ENCODE assay signal across 25 mouse cellular contexts in genomic region chr6:118045180-118045579, GRCm38 (mm10). TPM values are rescaled to one million over a fixed set of nuclear protein-coding genes. Genes with fewer than 3 reads are reported as not detected.
DNase-seq lines count a peak whose midpoint lies in the region; ATAC-seq and TF ChIP-seq lines count a peak whose summit lies in the region.
"Had no signal": no experiment of that assay in that cellular context is flagged by ENCODE, and none has a peak within 500 bp of the region (broad histone marks: within the 10 kb centered on the region; RNA-seq: fewer than 3 reads in every experiment).

No protein-coding gene starts in this region.

- no peak overlapping the region for H3K27ac ChIP-seq in heart, embryonic 10.5 days
- peak overlapping the region; percentile 62 for H3K27ac ChIP-seq in lung, embryonic 15.5 days
- H3K27ac ChIP-seq in lung, postnatal 0 days (ENCODE audit: low read length) = peak overlapping the region; percentile 71
- H3K27ac ChIP-seq: embryonic facial prominence, embryonic 12.5 days; embryonic facial prominence, embryonic 15.5 days; forebrain, embryonic 12.5 days; heart, embryonic 13.5 days; hindbrain, embryonic 12.5 days; hindbrain, embryonic 15.5 days had no signal

- no peak overlapping the region for H3K4me2 ChIP-seq in lung, embryonic 15.5 days
- H3K4me2 ChIP-seq in lung, postnatal 0 days (replicated peaks; ENCODE audit: low read depth, low read length) = no peak overlapping the region
- H3K4me2 ChIP-seq: embryonic facial prominence, embryonic 12.5 days; embryonic facial prominence, embryonic 15.5 days; forebrain, embryonic 12.5 days; heart, embryonic 13.5 days; hindbrain, embryonic 12.5 days; hindbrain, embryonic 15.5 days had no signal

- H3K4me3 ChIP-seq in heart, embryonic 10.5 days = no peak overlapping the region
- H3K4me3 ChIP-seq in lung, embryonic 15.5 days = no peak overlapping the region
- H3K4me3 ChIP-seq in lung, adult 2 months (replicated peaks; ENCODE audit: extremely low read depth, low read depth, low read length) = no peak overlapping the region
- H3K4me3 ChIP-seq in lung, postnatal 0 days (ENCODE audit: low read depth, low read length) = no peak overlapping the region
- H3K4me3 ChIP-seq: embryonic facial prominence, embryonic 12.5 days; embryonic facial prominence, embryonic 15.5 days; forebrain, embryonic 12.5 days; heart, embryonic 13.5 days; hindbrain, embryonic 12.5 days; hindbrain, embryonic 15.5 days had no signal

- H3K4me1 ChIP-seq in heart, embryonic 10.5 days = peaks cover 13% of the 10 kb centered on the region
- peaks cover 42% of the 10 kb centered on the region for H3K4me1 ChIP-seq in lung, embryonic 15.5 days
- peaks cover 42% of the 10 kb centered on the region for H3K4me1 ChIP-seq in lung, adult 2 months (ENCODE audit: control insufficient read depth, insufficient read depth, low read length)
- H3K4me1 ChIP-seq in lung, postnatal 0 days (ENCODE audit: insufficient read depth, low read depth, low read length) = peaks cover 25% of the 10 kb centered on the region
- H3K4me1 ChIP-seq: embryonic facial prominence, embryonic 12.5 days; embryonic facial prominence, embryonic 15.5 days; forebrain, embryonic 12.5 days; hindbrain, embryonic 12.5 days; hindbrain, embryonic 15.5 days had no signal

- 52% methylated on average over 4 of the region's 4 CpGs for WGBS in heart, embryonic 10.5 days
- 40% methylated on average over 4 of the region's 4 CpGs for WGBS in lung, embryonic 15.5 days
- 32% methylated on average over 4 of the region's 4 CpGs for WGBS in lung, adult 2 months
- 48% methylated on average over 4 of the region's 4 CpGs for WGBS in lung, postnatal 0 days

- H3K9me3 ChIP-seq in heart, embryonic 10.5 days = no peaks in the 10 kb centered on the region
- H3K9me3 ChIP-seq in lung, embryonic 15.5 days = no peaks in the 10 kb centered on the region
- H3K9me3 ChIP-seq in lung, postnatal 0 days (ENCODE audit: low read length) = no peaks in the 10 kb centered on the region
- H3K9me3 ChIP-seq: embryonic facial prominence, embryonic 12.5 days; embryonic facial prominence, embryonic 15.5 days; forebrain, embryonic 12.5 days; hindbrain, embryonic 12.5 days; hindbrain, embryonic 15.5 days had no signal

- no peak overlapping the region for H3K9ac ChIP-seq in lung, embryonic 15.5 days
- no peak overlapping the region for H3K9ac ChIP-seq in lung, postnatal 0 days (replicated peaks; ENCODE audit: low read depth)
- H3K9ac ChIP-seq: embryonic facial prominence, embryonic 12.5 days; embryonic facial prominence, embryonic 15.5 days; forebrain, embryonic 12.5 days; heart, embryonic 13.5 days; hindbrain, embryonic 12.5 days; hindbrain, embryonic 15.5 days had no signal

- no peak; the same call in 1 of the 2 replicates for TF ChIP-seq POLR2A in lung, adult 2 months (IDR thresholded peaks at IDR 0.05; ENCODE audit: borderline replicate concordance, extremely low read depth, low read depth, low read length)

- peak; percentile 98 for TF ChIP-seq EP300 in lung, postnatal 0 days (IDR thresholded peaks at IDR 0.05)

- peak; percentile 3 for DNase-seq in heart, embryonic 10.5 days (ENCODE audit: low spot score)
- no peak for DNase-seq in heart, postnatal 4 days
- no peak for DNase-seq in lung, adult 2 months
- peak; percentile 44 for DNase-seq in lung, postnatal 0 days (ENCODE audit: low spot score)
- peak; percentile 62 for DNase-seq in lung, postnatal 36 days
- DNase-seq in kidney, adult 8-10 months = no peak
- DNase-seq: adrenal gland, adult 8-10 months; adrenal gland, postnatal 25 days; cerebellum, adult 11-12 months; cerebellum, adult 9-10 months; cerebellum, postnatal 14 days; gastrocnemius, postnatal 14 days; heart, adult 18-20 months; heart, postnatal 14 days had no signal

- TF ChIP-seq CTCF in lung, adult 2 months (IDR thresholded peaks at IDR 0.05; ENCODE audit: insufficient read depth, low read length) = no peak
- no peak for TF ChIP-seq CTCF in lung, postnatal 0 days (IDR thresholded peaks at IDR 0.05)

- ATAC-seq in lung, embryonic 15.5 days (ENCODE audit: borderline replicate concordance, extremely low read depth, low FRiP score, low TSS enrichment) = no peak; the same call in 1 of the 2 replicates
- peak; percentile 11 for ATAC-seq in lung, postnatal 0 days
- no peak for ATAC-seq in erythroid progenitor cell, adult 5-6 weeks (replicated peaks; ENCODE audit: low FRiP score, poor library complexity, severe bottlenecking)
- ATAC-seq: activated CD4-positive, CD25-positive, alpha-beta regulatory T cell, adult 4 months; forebrain, embryonic 16.5 days had no signal

- H3K36me3 ChIP-seq in heart, embryonic 10.5 days = no peaks in the 10 kb centered on the region
- H3K36me3 ChIP-seq in lung, embryonic 15.5 days = no peaks in the 10 kb centered on the region
- H3K36me3 ChIP-seq in lung, postnatal 0 days (ENCODE audit: insufficient read depth, low read length) = no peaks in the 10 kb centered on the region
- H3K36me3 ChIP-seq: embryonic facial prominence, embryonic 12.5 days; embryonic facial prominence, embryonic 15.5 days; forebrain, embryonic 12.5 days; heart, embryonic 13.5 days; hindbrain, embryonic 12.5 days; hindbrain, embryonic 15.5 days had no signal

- H3K27me3 ChIP-seq in heart, embryonic 10.5 days (ENCODE audit: insufficient read depth, poor library complexity, severe bottlenecking) = 0 out of 2 replicates have a peak, but pooled peaks cover 3% of the 10 kb centered on the region
- H3K27me3 ChIP-seq in lung, embryonic 15.5 days = no peaks in the 10 kb centered on the region
- H3K27me3 ChIP-seq in lung, postnatal 0 days (replicated peaks; ENCODE audit: insufficient read depth, low read length) = no peaks in the 10 kb centered on the region
- H3K27me3 ChIP-seq: embryonic facial prominence, embryonic 12.5 days; embryonic facial prominence, embryonic 15.5 days; forebrain, embryonic 12.5 days; heart, embryonic 13.5 days; hindbrain, embryonic 12.5 days; hindbrain, embryonic 15.5 days had no signal

RNA-seq across cellular contexts. Expression of gene Rasgef1a, which starts 33.9 kb away (rescaled TPM):
- 0.35 and 0.43 TPM in 2 replicates for polyA plus RNA-seq in heart, embryonic 10.5 days (2016; fragmentation: Nextera tagmentation; extraction: Ambion mirVana)
- total RNA-seq in heart, postnatal 4 days (2021) = under 1 TPM; 0.62 to 0.63 TPM
- polyA plus RNA-seq in lung, embryonic 15.5 days (2015; fragmentation: Nextera tagmentation; extraction: Ambion mirVana) = 3.0 and 4.4 TPM in 2 replicates
- 50.3 and 57.1 TPM in 2 replicates for polyA plus RNA-seq in lung, adult 2 months (2012; rRNA removed)
- polyA plus RNA-seq in lung, postnatal 0 days (2015; fragmentation: Nextera tagmentation; extraction: Ambion mirVana) = 26.3 and 35.2 TPM in 2 replicates
- not detected in 2 replicates for total RNA-seq in erythroid progenitor cell, adult 5-6 weeks (2015; ENCODE audit: low replicate concordance)
- total RNA-seq in erythroid progenitor cell, adult 5-6 weeks (2017; ENCODE audit: low replicate concordance) = not detected in 2 replicates
- total RNA-seq: hematopoietic stem cell, adult 5-6 weeks had no signal

Comparison
In these comparisons a context has a peak if more than half of its experiments do, and no peak if none do; other contexts are left out.
1. DNase-seq: peak in heart, embryonic 10.5 days (single experiment), lung, postnatal 0 days (single experiment) and lung, postnatal 36 days (single experiment); none in heart, postnatal 4 days (single experiment), lung, adult 2 months (single experiment) and kidney, adult 8-10 months (0 of 2).